Mouse (Mus musculus): ENCODE results near the gene Pnisr.

The Pnisr gene

GRCm38 (mm10) chr4:21847481-21848286, at the start of gene Pnisr:
TSS of gene Pnisr (plus strand) at chr4:21847583.
- DNase-seq (ENCODE audit: low read depth, low spot score): peak; percentile 96

- DNase-seq (ENCODE audit: low read depth, low spot score): no peak
Observed at GRCm38 (mm10) chr4:21801013-21801412, 46.4 kb upstream of the Pnisr start.

- no peak for DNase-seq (ENCODE audit: low read depth, low spot score)
Observed at GRCm38 (mm10) chr4:21801620-21802019, 45.8 kb upstream of the Pnisr start.

GRCm38 (mm10) chr4:21807204-21807603, 40.2 kb upstream of the Pnisr start:
- DNase-seq (ENCODE audit: low read depth, low spot score): no peak

GRCm38 (mm10) chr4:21810608-21811007, 36.8 kb upstream of the Pnisr start:
- DNase-seq (ENCODE audit: low read depth, low spot score): no peak

GRCm38 (mm10) chr4:21812635-21813034, 34.7 kb upstream of the Pnisr start:
- DNase-seq (ENCODE audit: low read depth, low spot score): no peak

GRCm38 (mm10) chr4:21814029-21814428, 33.4 kb upstream of the Pnisr start:
- peak; percentile 49 for DNase-seq (ENCODE audit: low read depth, low spot score)

GRCm38 (mm10) chr4:21826616-21827015, 20.8 kb upstream of the Pnisr start:
- DNase-seq (ENCODE audit: low read depth, low spot score): no peak

GRCm38 (mm10) chr4:21832844-21833243, 14.5 kb upstream of the Pnisr start:
- no peak for DNase-seq (ENCODE audit: low read depth, low spot score)

GRCm38 (mm10) chr4:21848287-21848630, 876 bp downstream of the Pnisr start:
- DNase-seq (ENCODE audit: low read depth, low spot score): peak; percentile 79

- no peak for DNase-seq (ENCODE audit: low read depth, low spot score)
Observed at GRCm38 (mm10) chr4:21857481-21857880, 10.1 kb downstream of the Pnisr start.

- DNase-seq (ENCODE audit: low read depth, low spot score): no peak
Observed at GRCm38 (mm10) chr4:21865226-21865625, 17.8 kb downstream of the Pnisr start.

GRCm38 (mm10) chr4:21878776-21879175, 31.4 kb downstream of the Pnisr start:
- DNase-seq (ENCODE audit: low read depth, low spot score): no peak

GRCm38 (mm10) chr4:21879565-21880220, 32.3 kb downstream of the Pnisr start, which contains the start of gene Coq3:
TSS of gene Coq3 (plus strand) at chr4:21879673.
- peak; percentile 62 for DNase-seq (ENCODE audit: low read depth, low spot score)

- DNase-seq (ENCODE audit: low read depth, low spot score): no peak
Observed at GRCm38 (mm10) chr4:21882806-21883205, 35.4 kb downstream of the Pnisr start.

- no peak for DNase-seq (ENCODE audit: low read depth, low spot score)
Observed at GRCm38 (mm10) chr4:21885831-21886230, 38.4 kb downstream of the Pnisr start.
